Mouse (Mus musculus): ENCODE results near the gene Gnpat. TPM values are rescaled to one million over a fixed set of nuclear protein-coding genes. Genes with fewer than 3 reads are reported as not detected.
A peak's percentile ranks its signal among the peaks of the same experiment; 100 is the strongest.
"Not testable (repeated sequence)": the region's sequence is repeated elsewhere in the genome, so short reads cannot be mapped to it uniquely, and the experiment has no call there.

Gene Gnpat
- polyA plus RNA-seq, 1 experiment from 2014 or later = 115 TPM

GRCm38 (mm10) chr8:124842929-124843328 is 19.9 kb upstream of the Gnpat start:
- WGBS = 23% methylated on average over 1 of the region's 1 CpGs
- not testable (repeated sequence) for H3K4me2 ChIP-seq (ENCODE audit: low read length); H3K27ac ChIP-seq (replicated peaks in 1 of 2; ENCODE audit: control insufficient read depth in 1 of 2, insufficient read depth in 1 of 2, low read depth in 2 of 2, low read length in 2 of 2); H3K9me3 ChIP-seq (ENCODE audit: control insufficient read depth, low read length); H3K4me3 ChIP-seq (ENCODE audit: control insufficient read depth in 1 of 2, insufficient read depth in 1 of 2, low read depth in 1 of 2, low read length in 2 of 2); H3K27me3 ChIP-seq (ENCODE audit: control insufficient read depth, insufficient read depth, low read length); H3K9ac ChIP-seq (ENCODE audit: low read length); H3K4me1 ChIP-seq (ENCODE audit: control insufficient read depth in 2 of 2, insufficient read depth in 2 of 2, low read length in 2 of 2); ATAC-seq (ENCODE audit: insufficient number of reproducible peaks, insufficient read depth, low FRiP score, low read depth)
- H3K36me3 ChIP-seq (ENCODE audit: control insufficient read depth, insufficient read depth, low read length) = peaks cover 49% of the 10 kb centered on the region

- no peak for ATAC-seq (ENCODE audit: insufficient number of reproducible peaks, insufficient read depth, low FRiP score, low read depth)
- H3K4me1 ChIP-seq (ENCODE audit: control insufficient read depth in 2 of 2, insufficient read depth in 2 of 2, low read length in 2 of 2) = no peaks in the 10 kb centered on the region
Measured at GRCm38 (mm10) chr8:124845131-124845530, 17.7 kb upstream of the Gnpat start.

GRCm38 (mm10) chr8:124845573-124845972 is 17.3 kb upstream of the Gnpat start:
- peaks cover 22% of the 10 kb centered on the region for H3K36me3 ChIP-seq (ENCODE audit: control insufficient read depth, insufficient read depth, low read length)
- H3K4me2 ChIP-seq (ENCODE audit: low read length) = no peak overlapping the region
- H3K27ac ChIP-seq (replicated peaks in 1 of 2; ENCODE audit: control insufficient read depth in 1 of 2, insufficient read depth in 1 of 2, low read depth in 2 of 2, low read length in 2 of 2) = no peak overlapping the region
- H3K9me3 ChIP-seq (ENCODE audit: control insufficient read depth, low read length) = no peaks in the 10 kb centered on the region
- no peak overlapping the region for H3K9ac ChIP-seq (ENCODE audit: low read length)
- ATAC-seq (ENCODE audit: insufficient number of reproducible peaks, insufficient read depth, low FRiP score, low read depth) = no peak
- no peak overlapping the region for H3K4me3 ChIP-seq (ENCODE audit: control insufficient read depth in 1 of 2, insufficient read depth in 1 of 2, low read depth in 1 of 2, low read length in 2 of 2)
- WGBS = 86% methylated on average over 5 of the region's 5 CpGs
- no peaks in the 10 kb centered on the region for H3K4me1 ChIP-seq (ENCODE audit: control insufficient read depth in 2 of 2, insufficient read depth in 2 of 2, low read length in 2 of 2)
- H3K27me3 ChIP-seq (ENCODE audit: control insufficient read depth, insufficient read depth, low read length) = no peaks in the 10 kb centered on the region

More at GRCm38 (mm10) chr8:124845131-124845530, 17.7 kb upstream of the Gnpat start:
- H3K4me2 ChIP-seq (ENCODE audit: low read length) = no peak overlapping the region
- H3K9ac ChIP-seq (ENCODE audit: low read length) = no peak overlapping the region
- 61% methylated on average over 3 of the region's 3 CpGs for WGBS
- H3K4me3 ChIP-seq (ENCODE audit: control insufficient read depth in 1 of 2, insufficient read depth in 1 of 2, low read depth in 1 of 2, low read length in 2 of 2) = no peak overlapping the region
- H3K27ac ChIP-seq (replicated peaks in 1 of 2; ENCODE audit: control insufficient read depth in 1 of 2, insufficient read depth in 1 of 2, low read depth in 2 of 2, low read length in 2 of 2) = no peak overlapping the region
- peaks cover 26% of the 10 kb centered on the region for H3K36me3 ChIP-seq (ENCODE audit: control insufficient read depth, insufficient read depth, low read length)
- H3K27me3 ChIP-seq (ENCODE audit: control insufficient read depth, insufficient read depth, low read length) = no peaks in the 10 kb centered on the region
- no peaks in the 10 kb centered on the region for H3K9me3 ChIP-seq (ENCODE audit: control insufficient read depth, low read length)

GRCm38 (mm10) chr8:124853511-124853910 is 9.3 kb upstream of the Gnpat start:
- H3K4me2 ChIP-seq (ENCODE audit: low read length) = no peak overlapping the region
- ATAC-seq (ENCODE audit: insufficient number of reproducible peaks, insufficient read depth, low FRiP score, low read depth) = no peak
- H3K9ac ChIP-seq (ENCODE audit: low read length) = no peak overlapping the region
- H3K4me3 ChIP-seq (ENCODE audit: control insufficient read depth in 1 of 2, insufficient read depth in 1 of 2, low read depth in 1 of 2, low read length in 2 of 2) = no peak overlapping the region
- no peaks in the 10 kb centered on the region for H3K27me3 ChIP-seq (ENCODE audit: control insufficient read depth, insufficient read depth, low read length)
- 98% methylated on average over 1 of the region's 1 CpGs for WGBS
- peaks cover 16% of the 10 kb centered on the region; the same call in 1 of the 2 replicates for H3K9me3 ChIP-seq (ENCODE audit: control insufficient read depth, low read length)
- H3K27ac ChIP-seq (replicated peaks in 1 of 2; ENCODE audit: control insufficient read depth in 1 of 2, insufficient read depth in 1 of 2, low read depth in 2 of 2, low read length in 2 of 2) = no peak overlapping the region
- no peaks in the 10 kb centered on the region for H3K4me1 ChIP-seq (ENCODE audit: control insufficient read depth in 2 of 2, insufficient read depth in 2 of 2, low read length in 2 of 2)
- peaks cover 55% of the 10 kb centered on the region for H3K36me3 ChIP-seq (ENCODE audit: control insufficient read depth, insufficient read depth, low read length)

GRCm38 (mm10) chr8:124859466-124859865 is 3.4 kb upstream of the Gnpat start:
- H3K27ac ChIP-seq (replicated peaks in 1 of 2; ENCODE audit: control insufficient read depth in 1 of 2, insufficient read depth in 1 of 2, low read depth in 2 of 2, low read length in 2 of 2) = peak overlapping the region; percentile 84 to 86
- H3K4me2 ChIP-seq (ENCODE audit: low read length) = no peak overlapping the region
- H3K4me3 ChIP-seq (ENCODE audit: control insufficient read depth in 1 of 2, insufficient read depth in 1 of 2, low read depth in 1 of 2, low read length in 2 of 2) = no peak overlapping the region
- no peak overlapping the region for H3K9ac ChIP-seq (ENCODE audit: low read length)
- no peak for ATAC-seq (ENCODE audit: insufficient number of reproducible peaks, insufficient read depth, low FRiP score, low read depth)
- H3K9me3 ChIP-seq (ENCODE audit: control insufficient read depth, low read length) = 0 out of 2 replicates have a peak, but pooled peaks cover 3% of the 10 kb centered on the region
- H3K27me3 ChIP-seq (ENCODE audit: control insufficient read depth, insufficient read depth, low read length) = no peaks in the 10 kb centered on the region
- peaks cover 62% of the 10 kb centered on the region for H3K36me3 ChIP-seq (ENCODE audit: control insufficient read depth, insufficient read depth, low read length)
- peaks cover 15 to 26% of the 10 kb centered on the region in 2 experiments for H3K4me1 ChIP-seq (ENCODE audit: control insufficient read depth in 2 of 2, insufficient read depth in 2 of 2, low read length in 2 of 2)

DNA sequence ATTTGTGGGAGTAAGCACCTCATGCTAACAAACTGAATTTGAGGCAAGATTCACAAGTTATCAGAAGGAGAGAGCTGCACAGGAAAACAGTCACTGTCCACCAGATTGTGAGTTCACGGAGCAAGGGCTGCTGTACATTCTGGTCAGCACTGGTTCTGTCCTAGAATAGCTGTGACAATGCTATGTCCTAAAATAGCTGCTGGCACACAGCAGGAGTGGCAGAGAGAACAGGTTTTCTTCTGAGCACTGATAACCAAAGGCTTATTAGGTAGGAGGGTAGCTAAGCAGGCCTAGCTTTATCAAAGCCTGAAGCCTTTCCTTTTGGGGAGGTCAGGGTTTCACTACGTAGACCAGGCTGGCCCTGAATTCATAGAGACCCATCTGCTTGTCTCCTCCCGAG is 2.6 kb upstream of the Gnpat start:
- 43% methylated on average over 3 of the region's 3 CpGs for WGBS
- H3K4me3 ChIP-seq (ENCODE audit: control insufficient read depth in 1 of 2, insufficient read depth in 1 of 2, low read depth in 1 of 2, low read length in 2 of 2) = no peak overlapping the region
- no peaks in the 10 kb centered on the region for H3K27me3 ChIP-seq (ENCODE audit: control insufficient read depth, insufficient read depth, low read length)
- peak overlapping the region; percentile 84 to 91 for H3K27ac ChIP-seq (replicated peaks in 1 of 2; ENCODE audit: control insufficient read depth in 1 of 2, insufficient read depth in 1 of 2, low read depth in 2 of 2, low read length in 2 of 2)
- H3K36me3 ChIP-seq (ENCODE audit: control insufficient read depth, insufficient read depth, low read length) = peaks cover 56% of the 10 kb centered on the region
- no peak overlapping the region for H3K9ac ChIP-seq (ENCODE audit: low read length)
- no peak for ATAC-seq (ENCODE audit: insufficient number of reproducible peaks, insufficient read depth, low FRiP score, low read depth)
- H3K4me1 ChIP-seq (ENCODE audit: control insufficient read depth in 2 of 2, insufficient read depth in 2 of 2, low read length in 2 of 2) = peaks cover 15 to 26% of the 10 kb centered on the region in 2 experiments
- no peak overlapping the region; the same call in 1 of the 2 replicates for H3K4me2 ChIP-seq (ENCODE audit: low read length)
- H3K9me3 ChIP-seq (ENCODE audit: control insufficient read depth, low read length) = 0 out of 2 replicates have a peak, but pooled peaks cover 3% of the 10 kb centered on the region

DNA sequence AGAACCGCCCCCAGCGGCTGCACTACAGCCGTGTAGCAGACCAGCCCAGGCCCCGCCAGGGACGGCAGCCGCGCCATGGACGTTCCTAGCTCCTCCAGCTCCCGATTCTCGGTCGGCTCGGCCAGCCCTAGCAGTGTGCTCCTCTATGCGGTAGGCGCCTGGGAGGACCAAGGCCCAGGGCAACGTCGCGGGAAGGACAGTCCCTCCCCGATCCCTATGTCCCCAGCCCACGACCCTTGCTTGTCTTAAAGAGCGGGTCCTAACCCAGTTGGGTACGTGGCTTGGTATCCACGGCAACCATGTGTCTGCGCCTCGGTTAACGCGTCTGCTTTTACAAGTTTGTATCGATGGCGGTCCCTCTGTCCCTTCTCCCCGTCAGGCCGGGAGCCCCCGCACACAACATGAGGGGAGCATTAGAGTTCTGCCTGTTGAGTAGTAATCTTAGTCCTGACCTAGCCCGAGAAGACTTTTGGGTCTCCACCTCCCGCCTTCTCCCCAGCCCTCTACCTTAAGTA is 387 bp downstream of the Gnpat start:
- Histone ChIP-seq H3K27ac (replicated peaks in 1 of 2; ENCODE audit: control insufficient read depth in 1 of 2, insufficient read depth in 1 of 2, low read depth in 2 of 2, low read length in 2 of 2) (peak overlapping the region; percentile 90 to 92), H3K4me3 (ENCODE audit: control insufficient read depth in 1 of 2, insufficient read depth in 1 of 2, low read depth in 1 of 2, low read length in 2 of 2) (peak overlapping the region; percentile 94 to 98), H3K9ac (ENCODE audit: low read length) (peak overlapping the region; percentile 97), H3K9me3 (ENCODE audit: control insufficient read depth, low read length) (no peaks in the 10 kb centered on the region), H3K36me3 (ENCODE audit: control insufficient read depth, insufficient read depth, low read length) (peaks cover 30% of the 10 kb centered on the region), H3K4me2 (ENCODE audit: low read length) (peak overlapping the region; percentile 76), H3K27me3 (ENCODE audit: control insufficient read depth, insufficient read depth, low read length) (no peaks in the 10 kb centered on the region), H3K4me1 (ENCODE audit: control insufficient read depth in 2 of 2, insufficient read depth in 2 of 2, low read length in 2 of 2) (peaks cover 26 to 49% of the 10 kb centered on the region in 2 experiments)
- WGBS = under 1% methylated on average over 33 of the region's 33 CpGs
- peak; percentile 49; the same call in 1 of the 2 replicates for ATAC-seq (ENCODE audit: insufficient number of reproducible peaks, insufficient read depth, low FRiP score, low read depth)

DNA sequence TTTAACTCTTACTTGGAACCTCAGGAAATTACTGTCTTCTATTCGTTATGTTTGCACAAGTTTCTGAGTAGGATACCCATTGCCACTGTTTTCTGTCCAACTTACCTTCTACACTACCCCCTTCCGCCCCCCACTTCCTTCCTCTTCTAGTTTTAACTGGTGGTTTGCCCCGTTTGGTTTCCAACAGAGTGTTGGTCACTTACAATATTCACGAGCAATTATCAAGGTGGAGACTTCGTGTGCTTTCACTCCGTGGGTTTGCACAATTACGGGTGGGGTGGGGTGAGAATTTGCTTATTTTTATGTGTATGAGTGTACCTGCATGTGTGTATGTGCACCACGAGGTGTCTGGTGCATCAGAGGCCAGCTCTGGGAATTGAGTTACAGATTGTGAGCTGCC is 896 bp downstream of the Gnpat start:
- peak overlapping the region; percentile 94 to 98 for H3K4me3 ChIP-seq (ENCODE audit: control insufficient read depth in 1 of 2, insufficient read depth in 1 of 2, low read depth in 1 of 2, low read length in 2 of 2)
- H3K4me1 ChIP-seq (ENCODE audit: control insufficient read depth in 2 of 2, insufficient read depth in 2 of 2, low read length in 2 of 2) = peaks cover 26 to 54% of the 10 kb centered on the region in 2 experiments
- whole genome bisulfite sequencing = 12% methylated on average over 8 of the region's 8 CpGs

More for the DNA sequence above, 896 bp downstream of the Gnpat start:
- no peaks in the 10 kb centered on the region for H3K27me3 ChIP-seq (ENCODE audit: control insufficient read depth, insufficient read depth, low read length)
- peak overlapping the region; percentile 97 for H3K9ac ChIP-seq (ENCODE audit: low read length)
- peak overlapping the region; percentile 76 for H3K4me2 ChIP-seq (ENCODE audit: low read length)
- H3K9me3 ChIP-seq (ENCODE audit: control insufficient read depth, low read length) = no peaks in the 10 kb centered on the region
- H3K27ac ChIP-seq (replicated peaks in 1 of 2; ENCODE audit: control insufficient read depth in 1 of 2, insufficient read depth in 1 of 2, low read depth in 2 of 2, low read length in 2 of 2) = peak overlapping the region in 1 of 2 experiments; percentile 92; a peak in 2 of 4 replicates
- ATAC-seq (ENCODE audit: insufficient number of reproducible peaks, insufficient read depth, low FRiP score, low read depth) = no peak
- H3K36me3 ChIP-seq (ENCODE audit: control insufficient read depth, insufficient read depth, low read length) = peaks cover 25% of the 10 kb centered on the region
